Mouse (Mus musculus) R1 (cell line): Measurements from ENCODE around the gene Cnih2.

Source experiments
- DNase-seq: peaks from one replicate; pipeline ENCODE4 v3.0.0-alpha.2; 2018; ENCODE audit warnings: low read depth, low spot score

Cnih2 gene

GRCm38 (mm10) chr19:5098363-5099143 lies at the start of gene Cnih2:
TSS of gene Cnih2 (minus strand) at chr19:5098521.
- DNase-seq: peak; percentile 59

GRCm38 (mm10) chr19:5139640-5140039 lies 41.3 kb upstream of the Cnih2 start:
- peak; percentile 65 for DNase-seq

- no peak for DNase-seq
Observed at GRCm38 (mm10) chr19:5131237-5131636, 32.9 kb upstream of the Cnih2 start.

GRCm38 (mm10) chr19:5129770-5130169 lies 31.4 kb upstream of the Cnih2 start:
- peak; percentile 50 for DNase-seq

GRCm38 (mm10) chr19:5124055-5124614 lies 25.8 kb upstream of the Cnih2 start:
- no peak for DNase-seq

- no peak for DNase-seq
Observed at GRCm38 (mm10) chr19:5123241-5123640, 24.9 kb upstream of the Cnih2 start.

GRCm38 (mm10) chr19:5122492-5122891 lies 24.2 kb upstream of the Cnih2 start:
- no peak for DNase-seq

- no peak for DNase-seq
Observed at GRCm38 (mm10) chr19:5118384-5118698, 20.0 kb upstream of the Cnih2 start, which contains the start of gene Klc2. TSS of gene Klc2 (minus strand) at chr19:5118560.

GRCm38 (mm10) chr19:5117494-5118383 lies 19.4 kb upstream of the Cnih2 start:
- DNase-seq: peak; percentile 91

- DNase-seq: no peak
Observed at GRCm38 (mm10) chr19:5113783-5114182, 15.5 kb upstream of the Cnih2 start.

- peak; percentile 77 for DNase-seq
Observed at GRCm38 (mm10) chr19:5109659-5110453, 11.5 kb upstream of the Cnih2 start.

GRCm38 (mm10) chr19:5108702-5109101 lies 10.4 kb upstream of the Cnih2 start:
- no peak for DNase-seq

- DNase-seq: peak; percentile 81
Observed at GRCm38 (mm10) chr19:5108271-5108575, 9.9 kb upstream of the Cnih2 start.

GRCm38 (mm10) chr19:5107556-5108270 lies 9.4 kb upstream of the Cnih2 start:
- DNase-seq: no peak

- DNase-seq: peak; percentile 98
Observed at GRCm38 (mm10) chr19:5106731-5107191, 8.4 kb upstream of the Cnih2 start, which contains the start of gene Rab1b. TSS of gene Rab1b (minus strand) at chr19:5107072.

GRCm38 (mm10) chr19:5106074-5106473 lies 7.8 kb upstream of the Cnih2 start:
- DNase-seq: no peak

GRCm38 (mm10) chr19:5097521-5098362 lies 579 bp downstream of the Cnih2 start:
- no peak for DNase-seq

- no peak for DNase-seq
Observed at GRCm38 (mm10) chr19:5095887-5096474, 2.3 kb downstream of the Cnih2 start.

- no peak for DNase-seq
Observed at GRCm38 (mm10) chr19:5094746-5095417, 3.4 kb downstream of the Cnih2 start.
